Mouse (Mus musculus) bone marrow, adult 2 months (tissue): ENCODE measurements around the gene Crb2.

Experiments
- CTCF ChIP-seq: fragments of 200-500 bp; IDR thresholded peaks from 2 replicates; pipeline ENCODE4 v1.5.1; 2011; ENCODE audit warnings: low read length, control low read depth; ENCODE audit not compliant: control insufficient read depth, insufficient read depth
- POLR2A ChIP-seq: fragments of 200-500 bp; IDR thresholded peaks from 2 replicates; pipeline ENCODE4 v1.6.1; 2011; ENCODE audit warnings: low read depth, mild to moderate bottlenecking, control low read depth, low read length, borderline replicate concordance; ENCODE audit not compliant: control insufficient read depth

DNA sequence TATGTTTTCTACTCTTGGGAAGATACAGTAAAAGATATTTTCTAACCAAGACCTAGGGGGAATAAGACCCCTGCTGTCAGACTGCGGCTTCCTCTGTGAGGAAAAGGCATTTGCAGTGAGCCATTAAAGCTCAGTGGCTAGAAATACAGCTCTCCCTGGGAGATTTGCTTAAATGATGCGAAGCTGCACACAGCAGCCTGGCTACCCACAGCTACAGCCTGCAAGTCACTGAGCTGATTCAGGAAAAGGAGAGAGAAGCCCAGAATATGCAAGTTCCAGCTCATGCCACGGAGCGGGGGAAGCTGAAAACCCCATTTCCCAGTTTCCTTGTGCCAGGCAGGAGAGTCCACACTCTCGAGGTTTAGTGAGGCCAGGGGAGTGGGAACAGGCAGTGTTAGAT, 46.1 kb downstream of the Crb2 start:
- TF ChIP-seq POLR2A (no peak), CTCF (no peak)
